Mouse (Mus musculus): ENCODE measurements around the gene Sptlc2. TPM values are rescaled to one million over a fixed set of nuclear protein-coding genes. Genes with fewer than 3 reads are reported as not detected.

Sptlc2 gene
- 122 and 210 TPM in 2 replicates for polyA plus RNA-seq (2015; fragmentation: Nextera tagmentation; extraction: Ambion mirVana)

DNA sequence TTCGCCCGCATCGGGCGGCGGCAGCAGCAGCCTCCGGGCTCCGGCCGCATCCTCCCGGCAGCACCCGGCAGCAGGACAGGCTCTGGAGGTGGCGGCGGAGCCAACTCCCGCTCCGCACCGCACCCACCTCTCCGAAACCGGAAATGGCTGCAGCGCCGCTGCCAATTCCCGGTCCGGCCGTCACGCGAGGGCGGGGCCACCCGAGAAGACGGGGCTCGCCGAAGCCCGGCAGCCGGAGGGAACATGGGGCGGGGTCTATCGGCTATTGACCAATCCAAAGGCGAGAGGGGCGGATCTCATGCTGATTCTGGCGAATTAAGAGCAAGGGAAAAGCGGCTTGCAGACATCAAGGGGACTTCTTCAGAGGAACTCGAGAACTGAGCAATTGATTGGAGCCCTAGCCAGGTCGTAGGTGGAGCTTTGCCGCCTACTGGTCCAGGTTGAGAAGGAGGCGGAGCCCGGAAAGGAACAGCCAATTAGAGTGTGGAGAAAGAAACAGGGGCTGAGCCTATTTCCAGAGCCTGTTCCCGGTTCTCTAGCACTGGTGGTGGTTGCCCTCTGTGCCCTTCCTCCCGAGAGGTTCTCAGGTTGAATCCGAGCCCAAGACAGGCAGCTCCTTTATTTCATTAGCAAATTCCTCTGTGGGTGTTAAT lies at the start of gene Sptlc2:
TSS of gene Sptlc2 (minus strand) at position 234 of the 653 bp plus-strand sequence.

DNA sequence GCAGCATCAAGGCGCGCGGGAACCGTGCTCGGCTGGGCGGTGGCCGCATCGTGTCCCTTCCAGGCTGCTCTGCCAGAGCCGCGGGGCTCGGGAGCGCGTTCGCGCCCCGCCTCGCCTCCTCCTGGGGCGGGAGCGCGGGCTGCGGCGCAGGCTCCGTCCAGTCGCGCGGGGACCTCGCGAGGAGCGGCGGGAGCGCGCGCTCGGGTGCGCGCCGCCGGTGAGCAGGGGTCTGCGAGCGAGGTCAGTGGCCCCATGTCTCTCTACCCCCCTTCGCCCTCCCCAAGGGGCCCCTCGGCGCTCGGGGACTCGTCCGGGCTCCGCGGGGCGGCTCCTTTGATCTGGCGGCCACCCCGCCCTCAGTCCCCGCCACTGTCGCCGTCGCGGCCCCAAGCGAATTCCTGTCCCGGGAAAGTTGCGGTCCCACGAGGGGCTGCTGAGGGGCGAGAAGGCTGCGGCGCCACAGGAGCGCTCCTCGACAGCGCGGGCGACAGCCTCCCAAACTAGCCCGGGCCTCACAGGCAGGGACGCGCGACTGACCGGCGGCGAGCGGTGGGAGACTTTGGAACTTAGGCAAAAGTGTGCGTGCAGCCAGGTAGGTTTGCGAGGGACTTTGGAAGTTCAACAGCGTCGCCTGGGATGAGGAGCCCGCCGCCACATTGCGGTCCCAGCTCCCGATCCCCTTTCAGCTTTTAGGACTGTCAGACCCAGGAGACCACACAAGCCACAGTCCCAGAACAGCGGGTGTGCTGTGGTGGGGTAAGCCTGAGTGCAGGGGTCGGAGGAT lies 88.3 kb downstream of the Sptlc2 start, which contains the start of gene Ism2:
TSS of gene Ism2 (minus strand) at position 49 of the 784 bp plus-strand sequence.

DNA sequence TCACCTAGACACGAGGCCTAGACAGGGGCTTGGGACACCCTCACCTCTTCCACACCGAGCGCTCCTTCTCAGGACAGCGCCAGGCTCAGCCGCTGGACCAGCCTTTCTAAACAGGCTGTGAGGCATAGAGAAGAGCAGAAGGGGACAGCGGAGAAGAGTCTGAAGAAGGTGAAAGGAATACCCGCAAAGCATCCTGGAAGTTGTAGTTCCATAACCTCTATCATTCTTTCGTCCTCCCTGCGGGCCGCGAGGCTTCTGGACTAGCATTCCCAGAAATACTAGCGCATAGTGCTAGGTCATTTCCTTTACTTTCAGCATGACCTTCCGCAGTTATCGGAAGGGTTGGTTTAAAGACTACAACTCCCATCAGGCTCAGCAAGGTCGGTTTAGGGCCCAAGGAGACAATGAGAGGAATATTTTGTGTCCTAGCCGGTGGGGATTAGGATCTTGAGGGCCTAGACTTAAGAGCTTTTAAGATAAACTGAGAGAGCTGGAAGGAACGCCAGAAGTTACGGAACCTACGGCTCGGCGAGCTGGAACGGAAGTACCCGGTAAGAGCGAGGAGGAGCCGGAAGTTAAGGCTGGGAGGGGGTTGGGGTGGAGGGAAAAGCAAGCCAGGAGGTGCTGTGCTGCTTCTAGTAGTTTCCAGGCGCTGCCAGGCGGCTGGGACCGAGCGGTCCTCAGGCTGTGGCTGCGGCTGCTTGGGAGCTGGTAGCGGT lies 121.9 kb downstream of the Sptlc2 start, which contains the start of the genes Vipas39 and Ahsa1:
TSS of gene Vipas39 (minus strand) at position 149 of the 719 bp plus-strand sequence.
TSS of gene Ahsa1 (plus strand) at position 372 of the 719 bp plus-strand sequence.

Small RNAs within 50 kb of the gene (microRNA-seq; reads per million reads assigned to microRNA genes)
- gene Gm47293 (ENCODE audit: borderline replicate concordance, insufficient number of aligned reads) (not detected), gene Mir3068 (ENCODE audit: borderline replicate concordance, insufficient number of aligned reads) (154 reads per million, percentile 50 among the genes with 10 or more reads in this experiment)

Other genes starting within 250 kb of the Sptlc2 start
- 45.8 and 50.3 TPM in 2 replicates for gene Gstz1, start 241.2 kb downstream of the Sptlc2 start, polyA plus RNA-seq (2015; fragmentation: Nextera tagmentation; extraction: Ambion mirVana)
- gene Pomt2, start 240.4 kb downstream of the Sptlc2 start, polyA plus RNA-seq (2015; fragmentation: Nextera tagmentation; extraction: Ambion mirVana) = 7.8 and 8.8 TPM in 2 replicates
- gene Samd15, start 188.6 kb downstream of the Sptlc2 start, polyA plus RNA-seq (2015; fragmentation: Nextera tagmentation; extraction: Ambion mirVana) = 8.1 and 10.1 TPM in 2 replicates
- 1.7 and 2.3 TPM in 2 replicates for gene Tmed8, start 187.9 kb downstream of the Sptlc2 start, polyA plus RNA-seq (2015; fragmentation: Nextera tagmentation; extraction: Ambion mirVana)
- 0.21 TPM in 1 of 2 replicates, not detected in the other for gene Noxred1, start 149.6 kb downstream of the Sptlc2 start, polyA plus RNA-seq (2015; fragmentation: Nextera tagmentation; extraction: Ambion mirVana)
- 25.7 and 28.9 TPM in 2 replicates for gene Vipas39, start 122.1 kb downstream of the Sptlc2 start, polyA plus RNA-seq (2015; fragmentation: Nextera tagmentation; extraction: Ambion mirVana)
- gene Ahsa1, start 121.9 kb downstream of the Sptlc2 start, polyA plus RNA-seq (2015; fragmentation: Nextera tagmentation; extraction: Ambion mirVana) = 103 and 140 TPM in 2 replicates
- gene Ism2, start 88.7 kb downstream of the Sptlc2 start, polyA plus RNA-seq (2015; fragmentation: Nextera tagmentation; extraction: Ambion mirVana) = 0.65 and 0.66 TPM in 2 replicates
- gene Slirp, start 55.5 kb upstream of the Sptlc2 start, polyA plus RNA-seq (2015; fragmentation: Nextera tagmentation; extraction: Ambion mirVana) = 540 and 1,068 TPM in 2 replicates
- gene Alkbh1, start 55.7 kb upstream of the Sptlc2 start, polyA plus RNA-seq (2015; fragmentation: Nextera tagmentation; extraction: Ambion mirVana) = 15.7 and 29.8 TPM in 2 replicates
- 83.3 and 108 TPM in 2 replicates for gene Snw1, start 83.9 kb upstream of the Sptlc2 start, polyA plus RNA-seq (2015; fragmentation: Nextera tagmentation; extraction: Ambion mirVana)
- gene Gm5788, start 106.4 kb upstream of the Sptlc2 start, polyA plus RNA-seq (2015; fragmentation: Nextera tagmentation; extraction: Ambion mirVana) = not detected in 2 replicates
- not detected in 2 replicates for gene Gm8300, start 126.0 kb upstream of the Sptlc2 start, polyA plus RNA-seq (2015; fragmentation: Nextera tagmentation; extraction: Ambion mirVana)
- gene Oog1, start 214.3 kb upstream of the Sptlc2 start, polyA plus RNA-seq (2015; fragmentation: Nextera tagmentation; extraction: Ambion mirVana) = 0.22 and 0.33 TPM in 2 replicates
- not detected in 2 replicates for gene Gm4027, start 230.5 kb upstream of the Sptlc2 start, polyA plus RNA-seq (2015; fragmentation: Nextera tagmentation; extraction: Ambion mirVana)